Mouse (Mus musculus) T-helper 2 cell (primary cell): ENCODE measurements around the gene Smc5.

ENCODE experiments used
- in situ Hi-C: fragments of 300-600 bp; cut with MboI, MseI; formaldehyde crosslinking; loops from one replicate; pipeline ENCODE4 v1.15.1; 2025; ENCODE audit warnings: high pct_unique_total_duplicates

Smc5 gene

GRCm38 (mm10) chr19:23191486-23191885 is 82.2 kb downstream of the Smc5 start:
- in situ Hi-C loops: no loop called here

- in situ Hi-C loops: no loop called here
Measured at GRCm38 (mm10) chr19:23189744-23190143, 84.0 kb downstream of the Smc5 start.

- in situ Hi-C loops: no loop called here
Measured at GRCm38 (mm10) chr19:23188986-23189385, 84.7 kb downstream of the Smc5 start.

- in situ Hi-C loops: no loop called here
Measured at GRCm38 (mm10) chr19:23187732-23188131, 86.0 kb downstream of the Smc5 start.

GRCm38 (mm10) chr19:23184068-23184467 is 89.6 kb downstream of the Smc5 start:
- in situ Hi-C loops: no loop called here

GRCm38 (mm10) chr19:23183493-23183892 is 90.2 kb downstream of the Smc5 start:
- in situ Hi-C loops: no loop called here

GRCm38 (mm10) chr19:23178533-23178932 is 95.2 kb downstream of the Smc5 start:
- in situ Hi-C loops: no loop called here

GRCm38 (mm10) chr19:23175511-23175910 is 98.2 kb downstream of the Smc5 start:
- in situ Hi-C loops: no loop called here

GRCm38 (mm10) chr19:23175090-23175489 is 98.6 kb downstream of the Smc5 start:
- in situ Hi-C loops: no loop called here

GRCm38 (mm10) chr19:23171136-23171535 is 102.6 kb downstream of the Smc5 start:
- in situ Hi-C loops: no loop called here

- in situ Hi-C loops: no loop called here
Measured at GRCm38 (mm10) chr19:23170476-23170875, 103.2 kb downstream of the Smc5 start.

GRCm38 (mm10) chr19:23169659-23170050 is 104.0 kb downstream of the Smc5 start:
- in situ Hi-C loops: no loop called here

GRCm38 (mm10) chr19:23168899-23169658 is 104.6 kb downstream of the Smc5 start:
- in situ Hi-C loops: no loop called here

GRCm38 (mm10) chr19:23166550-23167284 is 107.0 kb downstream of the Smc5 start:
- in situ Hi-C loops: no loop called here

- in situ Hi-C loops: no loop called here
Measured at GRCm38 (mm10) chr19:23164651-23165240, 109.0 kb downstream of the Smc5 start.

GRCm38 (mm10) chr19:23163361-23163760 is 110.3 kb downstream of the Smc5 start:
- in situ Hi-C loops: no loop called here

GRCm38 (mm10) chr19:23162877-23163276 is 110.8 kb downstream of the Smc5 start:
- in situ Hi-C loops: no loop called here

GRCm38 (mm10) chr19:23162387-23162809 is 111.3 kb downstream of the Smc5 start:
- in situ Hi-C loops: no loop called here

- in situ Hi-C loops: no loop called here
Measured at GRCm38 (mm10) chr19:23159780-23160395, 113.8 kb downstream of the Smc5 start.
